ENCODE assay signal across 15 mouse cellular contexts in genomic region chr6:124592186-124592700, GRCm38 (mm10). TPM values are rescaled to one million over a fixed set of nuclear protein-coding genes. Genes with fewer than 3 reads are reported as not detected.
A peak's percentile ranks its signal among the peaks of the same experiment; 100 is the strongest.
DNase-seq lines count a peak whose midpoint lies in the region; ATAC-seq lines count a peak whose summit lies in the region.
"Had no signal": no experiment of that assay in that cellular context is flagged by ENCODE, and none has a peak within 500 bp of the region (broad histone marks: within the 10 kb centered on the region; RNA-seq: fewer than 3 reads in every experiment).

No protein-coding gene starts in this region.

- H3K9me3 ChIP-seq in hindbrain, embryonic 16.5 days (ENCODE audit: control insufficient read depth, low read length): no peaks in the 10 kb centered on the region
- H3K9me3 ChIP-seq in hindbrain, embryonic 10.5 days: peaks cover 3% of the 10 kb centered on the region; the same call in 1 of the 2 replicates
- peaks cover 4% of the 10 kb centered on the region; the same call in 1 of the 2 replicates for H3K9me3 ChIP-seq in forebrain, embryonic 10.5 days

- peak; percentile 24; the same call in 1 of the 2 replicates for ATAC-seq in hindbrain, embryonic 16.5 days
- ATAC-seq: inflammation-experienced regulatory T-cells, adult 6 months had no signal

- no peak overlapping the region for H3K4me3 ChIP-seq in hindbrain, embryonic 16.5 days (ENCODE audit: low read length)
- no peak overlapping the region for H3K4me3 ChIP-seq in hindbrain, embryonic 10.5 days
- no peak overlapping the region for H3K4me3 ChIP-seq in forebrain, embryonic 10.5 days

- H3K4me1 ChIP-seq in hindbrain, embryonic 16.5 days (ENCODE audit: control insufficient read depth, insufficient read depth, low read depth, low read length): no peaks in the 10 kb centered on the region
- H3K4me1 ChIP-seq in hindbrain, embryonic 10.5 days (replicated peaks): no peaks in the 10 kb centered on the region
- H3K4me1 ChIP-seq in forebrain, embryonic 10.5 days: no peaks in the 10 kb centered on the region

- no peaks in the 10 kb centered on the region for H3K36me3 ChIP-seq in hindbrain, embryonic 16.5 days (ENCODE audit: control insufficient read depth, insufficient read depth, low read length)
- H3K36me3 ChIP-seq in hindbrain, embryonic 10.5 days: no peaks in the 10 kb centered on the region
- H3K36me3 ChIP-seq in forebrain, embryonic 10.5 days (replicated peaks): no peaks in the 10 kb centered on the region

- no peaks in the 10 kb centered on the region for H3K27me3 ChIP-seq in hindbrain, embryonic 16.5 days (replicated peaks; ENCODE audit: control insufficient read depth, insufficient read depth, low read length)
- H3K27me3 ChIP-seq in hindbrain, embryonic 10.5 days (ENCODE audit: insufficient read depth, poor library complexity, severe bottlenecking): no peaks in the 10 kb centered on the region
- H3K27me3 ChIP-seq in forebrain, embryonic 10.5 days (ENCODE audit: poor library complexity, severe bottlenecking): no peaks in the 10 kb centered on the region

- H3K4me2 ChIP-seq in hindbrain, embryonic 16.5 days (ENCODE audit: low read length): no peak overlapping the region

- no peak overlapping the region for H3K27ac ChIP-seq in hindbrain, embryonic 16.5 days (ENCODE audit: low read depth, low read length)
- no peak overlapping the region for H3K27ac ChIP-seq in hindbrain, embryonic 10.5 days
- no peak overlapping the region for H3K27ac ChIP-seq in forebrain, embryonic 10.5 days
- H3K27ac ChIP-seq: liver, embryonic 14.5 days had no signal

- H3K9ac ChIP-seq in hindbrain, embryonic 16.5 days (ENCODE audit: low read depth, low read length): no peak overlapping the region
- H3K9ac ChIP-seq: liver, embryonic 14.5 days had no signal

- 70% methylated on average over 4 of the region's 4 CpGs for WGBS in hindbrain, embryonic 16.5 days
- WGBS in hindbrain, embryonic 10.5 days: 90% methylated on average over 4 of the region's 4 CpGs
- 90% methylated on average over 4 of the region's 4 CpGs for WGBS in forebrain, embryonic 10.5 days

- peak; percentile 77 for DNase-seq in adrenal gland, adult 2 months
- DNase-seq in adrenal gland, adult 18-20 months (ENCODE audit: low spot score in 2 of 2): no peak
- no peak for DNase-seq in hindbrain, embryonic 10.5 days (ENCODE audit: low spot score)
- DNase-seq in right cerebral cortex, postnatal 10 days (ENCODE audit: low spot score in 2 of 2): peak; percentile 25 to 26
- no peak for DNase-seq in right cerebral cortex, postnatal 25 days
- DNase-seq in heart, postnatal 4 days: peak; percentile 77
- DNase-seq in forebrain, embryonic 10.5 days (ENCODE audit: extremely low spot score, low spot score): no peak
- DNase-seq: kidney, postnatal 4 days had no signal

RNA-seq across cellular contexts. Expression of gene C1rb, which starts 22.1 kb away (rescaled TPM):
- 1 to 10 TPM; 7.9 to 8.9 TPM for total RNA-seq in adrenal gland, adult 2 months (2021)
- 0.29 and 0.86 TPM in 2 replicates for polyA plus RNA-seq in adrenal gland, adult 2 months (2012; rRNA removed)
- total RNA-seq in adrenal gland, adult 18-20 months (2021): 10 to 100 TPM in 1 of 2 experiments, 1 to 10 TPM in 1; 6.7 to 12.3 TPM
- polyA plus RNA-seq in hindbrain, embryonic 16.5 days (2015; fragmentation: Nextera tagmentation; extraction: Ambion mirVana): 0.09 TPM in 1 of 2 replicates, not detected in the other
- polyA plus RNA-seq in hindbrain, embryonic 10.5 days (2016; fragmentation: Nextera tagmentation; extraction: Ambion mirVana): not detected in 2 replicates
- under 1 TPM; 0.36 to 0.43 TPM for total RNA-seq in heart, postnatal 4 days (2021)
- not detected in 2 replicates for polyA plus RNA-seq in forebrain, embryonic 10.5 days (2016; fragmentation: Nextera tagmentation; extraction: Ambion mirVana)
- total RNA-seq: left cerebral cortex, postnatal 10 days; megakaryocyte, adult 5-6 weeks had no signal
- polyA plus RNA-seq: embryonic facial prominence, embryonic 14.5 days; gonadal fat pad, adult 2 months; inflammation-experienced regulatory T-cells, adult 6 months; liver, embryonic 14.5 days had no signal

RNA-seq across cellular contexts. Expression of gene C1s2, which starts 43.6 kb away (rescaled TPM):
- total RNA-seq in adrenal gland, adult 2 months (2021): 1 to 10 TPM; 1.5 to 2.6 TPM
- not detected in 2 replicates for polyA plus RNA-seq in adrenal gland, adult 2 months (2012; rRNA removed)
- total RNA-seq in adrenal gland, adult 18-20 months (2021): 1 to 10 TPM; 2.0 to 2.8 TPM
- 0.10 TPM in 1 of 2 replicates, not detected in the other for polyA plus RNA-seq in hindbrain, embryonic 16.5 days (2015; fragmentation: Nextera tagmentation; extraction: Ambion mirVana)
- not detected in 2 replicates for polyA plus RNA-seq in hindbrain, embryonic 10.5 days (2016; fragmentation: Nextera tagmentation; extraction: Ambion mirVana)
- under 1 TPM; 0.14 to 0.25 TPM for total RNA-seq in heart, postnatal 4 days (2021)
- 0.05 TPM in 1 of 2 replicates, not detected in the other for polyA plus RNA-seq in forebrain, embryonic 10.5 days (2016; fragmentation: Nextera tagmentation; extraction: Ambion mirVana)
- total RNA-seq: megakaryocyte, adult 5-6 weeks had no signal
- polyA plus RNA-seq: inflammation-experienced regulatory T-cells, adult 6 months had no signal

RNA-seq across cellular contexts. Expression of gene C1s1, which starts 50.1 kb away (rescaled TPM):
- total RNA-seq in adrenal gland, adult 2 months (2021): 10 to 100 TPM; 45.4 to 72.3 TPM
- 10.1 and 14.8 TPM in 2 replicates for polyA plus RNA-seq in adrenal gland, adult 2 months (2012; rRNA removed)
- 10 to 100 TPM; 48.3 to 69.2 TPM for total RNA-seq in adrenal gland, adult 18-20 months (2021)
- polyA plus RNA-seq in hindbrain, embryonic 16.5 days (2015; fragmentation: Nextera tagmentation; extraction: Ambion mirVana): 0.49 and 1.3 TPM in 2 replicates
- 0.51 and 0.75 TPM in 2 replicates for polyA plus RNA-seq in hindbrain, embryonic 10.5 days (2016; fragmentation: Nextera tagmentation; extraction: Ambion mirVana)
- total RNA-seq in heart, postnatal 4 days (2021): 1 to 10 TPM; 7.9 to 9.1 TPM
- polyA plus RNA-seq in forebrain, embryonic 10.5 days (2016; fragmentation: Nextera tagmentation; extraction: Ambion mirVana): 0.20 and 0.42 TPM in 2 replicates
- polyA plus RNA-seq: inflammation-experienced regulatory T-cells, adult 6 months had no signal

Comparison
In these comparisons a context has a peak if more than half of its experiments do, and no peak if none do; other contexts are left out.
1. DNase-seq: peak in adrenal gland, adult 2 months (single experiment), right cerebral cortex, postnatal 10 days (2 of 2) and heart, postnatal 4 days (single experiment); none in adrenal gland, adult 18-20 months (0 of 2), hindbrain, embryonic 10.5 days (single experiment), right cerebral cortex, postnatal 25 days (single experiment) and forebrain, embryonic 10.5 days (single experiment).